Mouse (Mus musculus) CH12.LX (cell line): ENCODE results near the gene Grwd1. TPM values are rescaled to one million over a fixed set of nuclear protein-coding genes. Genes with fewer than 3 reads are reported as not detected.

Source experiments
- DNase-seq: peaks from one replicate; pipeline ENCODE4 v3.0.0-alpha.2; 2013; ENCODE audit errors: extremely low read depth
- H3K27ac ChIP-seq: 2 replicates; pipeline ENCODE4 v1.5.1; 2012; ENCODE audit warnings: low read depth, mild to moderate bottlenecking, control low read depth, moderate library complexity; ENCODE audit not compliant: insufficient read depth
- H3K27me3 ChIP-seq: replicated peaks from 2 replicates; pipeline ENCODE3; 2012; ENCODE audit warnings: inconsistent platforms
- H3K36me3 ChIP-seq, 2 experiments: replicated peaks in 1 of 2; 2 replicates each; pipeline versions ENCODE3 to v1.6.1; 2012; ENCODE audit warnings: inconsistent platforms in 1 of 2, low read length in 1 of 2, mild to moderate bottlenecking in 1 of 2, mixed read lengths in 1 of 2, moderate library complexity in 1 of 2; ENCODE audit not compliant: control insufficient read depth in 1 of 2, insufficient read depth in 1 of 2
- H3K4me1 ChIP-seq, 2 experiments: 2 replicates each; pipeline ENCODE4 v1.6.1; 2012; ENCODE audit warnings: inconsistent platforms in 1 of 2, moderate library complexity in 1 of 2; ENCODE audit not compliant: insufficient read depth in 2 of 2, control insufficient read depth in 1 of 2
- H3K4me2 ChIP-seq: 2 replicates; pipeline ENCODE4 v1.6.1; 2012; ENCODE audit warnings: low read depth, mild to moderate bottlenecking, control low read depth; ENCODE audit not compliant: poor library complexity, insufficient read depth, severe bottlenecking
- H3K4me3 ChIP-seq, 3 experiments: fragments of 150-350 bp in 1 of 3; sonication (generic) in 1 of 3; replicated peaks in 1 of 3; 2 replicates each; pipeline versions ENCODE3 to v1.5.1; 2011 to 2012; ENCODE audit warnings: low read depth in 2 of 3, low read length in 2 of 3, mild to moderate bottlenecking in 2 of 3, moderate library complexity in 2 of 3, control low read depth in 1 of 3, improper control_type of control experiment in 1 of 3, inconsistent platforms in 1 of 3, mixed read lengths in 1 of 3; ENCODE audit not compliant: poor library complexity in 1 of 3
- H3K79me2 ChIP-seq: replicated peaks from 2 replicates; pipeline ENCODE4 v1.6.1; 2012; ENCODE audit warnings: mild to moderate bottlenecking, moderate library complexity; ENCODE audit not compliant: control insufficient read depth, poor library complexity, insufficient read depth, severe bottlenecking; ENCODE audit errors: extremely low read depth
- H3K9ac ChIP-seq: 2 replicates; pipeline ENCODE4 v1.6.1; 2012; ENCODE audit warnings: low read depth, mild to moderate bottlenecking, control low read depth, moderate library complexity; ENCODE audit not compliant: insufficient read depth
- H3K9me3 ChIP-seq: replicated peaks from 2 replicates; pipeline ENCODE3; 2012; ENCODE audit warnings: low read length, inconsistent platforms, mixed read lengths
- CHD2 ChIP-seq: IDR thresholded peaks from 2 replicates; pipeline ENCODE4 v1.6.1; 2011; ENCODE audit warnings: low read length, improper control_type of control experiment
- ELF1 ChIP-seq: IDR thresholded peaks from 2 replicates; pipeline ENCODE4 v1.6.1; 2014; ENCODE audit warnings: low read depth, mild to moderate bottlenecking, inconsistent platforms, low read length, improper control_type of control experiment
- EP300 ChIP-seq: IDR thresholded peaks from 2 replicates; pipeline ENCODE4 v1.6.1; 2011; ENCODE audit warnings: low read length, improper control_type of control experiment
- GABPA ChIP-seq: IDR thresholded peaks from 2 replicates; pipeline ENCODE4 v1.6.1; 2012; ENCODE audit warnings: low read depth, low read length, improper control_type of control experiment, inconsistent platforms; ENCODE audit not compliant: insufficient replicate concordance
- IRF4 ChIP-seq: IDR thresholded peaks from 2 replicates; pipeline ENCODE4 v1.6.1; 2014; ENCODE audit warnings: low read depth, mild to moderate bottlenecking, inconsistent platforms, low read length, improper control_type of control experiment
- JUND ChIP-seq: conservative IDR thresholded peaks from 2 replicates; pipeline ENCODE4 v1.6.1; 2011; ENCODE audit warnings: low read depth, low read length, improper control_type of control experiment
- MAFK ChIP-seq: IDR thresholded peaks from 2 replicates; pipeline ENCODE4 v1.6.1; 2011; ENCODE audit warnings: low read length, improper control_type of control experiment; ENCODE audit not compliant: insufficient replicate concordance
- MAX ChIP-seq: IDR thresholded peaks from 2 replicates; pipeline ENCODE4 v1.6.1; 2011; ENCODE audit warnings: low read length, improper control_type of control experiment
- MEF2A ChIP-seq: IDR thresholded peaks from 2 replicates; pipeline ENCODE4 v1.6.1; 2014; ENCODE audit warnings: low read depth, mild to moderate bottlenecking, inconsistent platforms, low read length, improper control_type of control experiment, borderline replicate concordance
- MXI1 ChIP-seq: IDR thresholded peaks from 2 replicates; pipeline ENCODE4 v1.6.1; 2011; ENCODE audit warnings: mild to moderate bottlenecking, low read depth, low read length, improper control_type of control experiment
- POLR2A ChIP-seq: IDR thresholded peaks from 2 replicates; pipeline ENCODE4 v1.6.1; 2011; ENCODE audit warnings: low read depth, mild to moderate bottlenecking, improper control_type of control experiment, low read length
- POLR2AphosphoS2 ChIP-seq: IDR thresholded peaks from 2 replicates; pipeline ENCODE4 v1.6.1; 2011; ENCODE audit warnings: low read depth, low read length, improper control_type of control experiment
- RCOR1 ChIP-seq: conservative IDR thresholded peaks from 2 replicates; pipeline ENCODE4 v1.6.1; 2012; ENCODE audit warnings: low read depth, mild to moderate bottlenecking, inconsistent platforms, low read length, improper control_type of control experiment
- SIN3A ChIP-seq: IDR thresholded peaks from 2 replicates; pipeline ENCODE4 v1.6.1; 2012; ENCODE audit warnings: low read length, improper control_type of control experiment, inconsistent platforms
- TBP ChIP-seq: conservative IDR thresholded peaks from 2 replicates; pipeline ENCODE4 v1.6.1; 2011; ENCODE audit warnings: low read depth, low read length, improper control_type of control experiment
- UBTF ChIP-seq: IDR thresholded peaks from 2 replicates; pipeline ENCODE4 v1.6.1; 2012; ENCODE audit warnings: low read depth, mild to moderate bottlenecking, inconsistent platforms, low read length, improper control_type of control experiment, moderate library complexity
- USF1 ChIP-seq: IDR thresholded peaks from 2 replicates; pipeline ENCODE4 v1.6.1; 2014; ENCODE audit warnings: low read depth, mild to moderate bottlenecking, inconsistent platforms, low read length, improper control_type of control experiment
- USF2 ChIP-seq: conservative IDR thresholded peaks from 2 replicates; pipeline ENCODE4 v1.6.1; 2011; ENCODE audit warnings: low read depth, low read length, improper control_type of control experiment
- ZC3H11A ChIP-seq: IDR thresholded peaks from 2 replicates; pipeline ENCODE4 v1.6.1; 2012; ENCODE audit warnings: low read depth, mild to moderate bottlenecking, inconsistent platforms, low read length, improper control_type of control experiment
- ZMIZ1 ChIP-seq: IDR thresholded peaks from 2 replicates; pipeline ENCODE4 v1.6.1; 2012; ENCODE audit warnings: low read depth, mild to moderate bottlenecking, inconsistent platforms, low read length, improper control_type of control experiment
- ZNF384 ChIP-seq: IDR thresholded peaks from 2 replicates; pipeline ENCODE4 v1.6.1; 2012; ENCODE audit warnings: low read depth, low read length, improper control_type of control experiment, inconsistent platforms
- dilution Hi-C: fragments of 300-500 bp; cut with MboI; formaldehyde crosslinking; loops from 2 replicates; pipeline ENCODE4 v1.14.3; 2020; ENCODE audit warnings: low sequenced_read_pairs; ENCODE audit not compliant: extremely low pct_unique_long_range_greater_than_20kb, extremely low pct_ligation_motif_present
- in situ Hi-C: fragments of 300-500 bp; cut with MboI; formaldehyde crosslinking; loops from 3 replicates; pipeline ENCODE4 v1.14.3; 2019; ENCODE audit warnings: low sequenced_read_pairs, low pct_ligation_motif_present, low pct_unique_long_range_greater_than_20kb, mixed read lengths
- polyA plus RNA-seq: library from polyadenylated mRNA; unstranded; fragments of >175 nt; gene quantifications from 2 replicates; pipeline ENCODE4 v1.2.1, GENCODE M21; 2012; ENCODE audit warnings: low read depth; ENCODE audit not compliant: insufficient read length
- total RNA-seq, 2 experiments: library from RNA; depleted of rRNA; stranded (reverse); fragments of 300-350 nt in 1 of 2; fragments of >200 nt in 1 of 2; gene quantifications; 2 replicates each; pipeline ENCODE4 v1.2.3; 2012 to 2014

Gene Grwd1
- total and polyA plus RNA-seq, 3 experiments, result 83.0 to 108 (median 88.1) TPM

- H3K27ac ChIP-seq, result no peak overlapping the region
- H3K36me3 ChIP-seq, result no peaks in the 10 kb centered on the region
- no peak overlapping the region for H3K9ac ChIP-seq
- no peak for DNase-seq
- no peaks in the 10 kb centered on the region for H3K79me2 ChIP-seq
- no peak overlapping the region for H3K4me3 ChIP-seq
- H3K4me1 ChIP-seq, result peaks cover 5% of the 10 kb centered on the region in 2 experiments
- peaks cover 7% of the 10 kb centered on the region for H3K9me3 ChIP-seq
- in situ Hi-C loops, result no loop called here
- H3K4me2 ChIP-seq, result no peak overlapping the region
- dilution Hi-C loops, result no loop called here
- peaks cover 17% of the 10 kb centered on the region for H3K27me3 ChIP-seq
- TF ChIP-seq MXI1, result no peak
- no peak for TF ChIP-seq UBTF
- TF ChIP-seq ZC3H11A, result no peak
- TF ChIP-seq ZNF384, result no peak
- no peak for TF ChIP-seq POLR2A
- no peak for TF ChIP-seq GABPA
These were observed 35.8 kb downstream of the Grwd1 start for GRCm38 (mm10) chr7:45794971-45795370.

GRCm38 (mm10) chr7:45793969-45794585, 36.7 kb downstream of the Grwd1 start:
- TF ChIP-seq SIN3A, result no peak
- no peak for TF ChIP-seq USF1
- TF ChIP-seq ZMIZ1, result no peak
- no peak for TF ChIP-seq JUND
- TF ChIP-seq, all 38 proteins: peak for 0
- Histone ChIP-seq H3K36me3 (no peaks in the 10 kb centered on the region), H3K27me3 (peaks cover 14% of the 10 kb centered on the region), H3K9me3 (peaks cover 8% of the 10 kb centered on the region), H3K9ac (no peak overlapping the region), H3K4me1 (peaks cover 4 to 5% of the 10 kb centered on the region in 2 experiments), H3K79me2 (no peaks in the 10 kb centered on the region), H3K4me2 (no peak overlapping the region), H3K27ac (no peak overlapping the region), H3K4me3 (no peak overlapping the region)
- dilution Hi-C loops, result no loop called here
- in situ Hi-C loops, result no loop called here
- no peak for DNase-seq

- DNase-seq, result no peak
- in situ Hi-C loops (no loop called here), dilution Hi-C loops (no loop called here)
- TF ChIP-seq CHD2 (no peak), MEF2A (no peak), TBP (no peak), USF2 (no peak), EP300 (no peak), IRF4 (no peak), ELF1 (no peak), MAX (no peak), ZNF384 (no peak), POLR2AphosphoS2 (no peak), RCOR1 (no peak), MAFK (no peak)
- Histone ChIP-seq H3K27me3 (peaks cover 8% of the 10 kb centered on the region), H3K9me3 (peaks cover 8% of the 10 kb centered on the region), H3K4me1 (peaks cover 0 to 2% of the 10 kb centered on the region in 2 experiments; a peak in 3 of 4 replicates), H3K36me3 (no peaks in the 10 kb centered on the region), H3K4me3 (no peak overlapping the region), H3K27ac (no peak overlapping the region), H3K9ac (no peak overlapping the region), H3K4me2 (no peak overlapping the region), H3K79me2 (no peaks in the 10 kb centered on the region)
These were observed 37.5 kb downstream of the Grwd1 start for GRCm38 (mm10) chr7:45793240-45793639.
